Mouse (Mus musculus): Measurements from ENCODE around the gene Glo1.

GRCm38 (mm10) chr17:30574783-30575075 is 51.9 kb downstream of the Glo1 start:
- no peak for TF ChIP-seq EP300 (IDR thresholded peaks at IDR 0.05; ENCODE audit: insufficient read depth, low read depth, low read length)
- no peak for TF ChIP-seq CTCF (IDR thresholded peaks at IDR 0.05)
